Mouse (Mus musculus): ENCODE results near the gene Adap1. TPM values are rescaled to one million over a fixed set of nuclear protein-coding genes. Genes with fewer than 3 reads are reported as not detected.
"Not testable (repeated sequence)": the region's sequence is repeated elsewhere in the genome, so short reads cannot be mapped to it uniquely, and the experiment has no call there.

Gene Adap1
- polyA plus RNA-seq, 1 experiment from 2014 or later = 4.5 TPM

- H3K4me2 ChIP-seq (replicated peaks) = no peak overlapping the region
- H3K27me3 ChIP-seq = peaks cover 19% of the 10 kb centered on the region; the same call in 1 of the 2 replicates
- ATAC-seq (ENCODE audit: low FRiP score, low read depth) = no peak
- no peak overlapping the region for H3K4me3 ChIP-seq
- 52% methylated on average over 1 of the region's 1 CpGs for WGBS
- H3K36me3 ChIP-seq = peaks cover 8% of the 10 kb centered on the region
- H3K9ac ChIP-seq (replicated peaks) = no peak overlapping the region
- no peak overlapping the region for H3K27ac ChIP-seq (replicated peaks)
- H3K4me1 ChIP-seq = peaks cover 26% of the 10 kb centered on the region
- no peaks in the 10 kb centered on the region for H3K9me3 ChIP-seq
These were observed 21.8 kb upstream of the Adap1 start for GRCm38 (mm10) chr5:139347225-139347624.

GRCm38 (mm10) chr5:139345364-139345714 lies 19.9 kb upstream of the Adap1 start:
- Histone ChIP-seq H3K9me3 (no peaks in the 10 kb centered on the region), H3K9ac (replicated peaks) (peak overlapping the region; percentile 28), H3K4me1 (peaks cover 17% of the 10 kb centered on the region), H3K36me3 (peaks cover 23% of the 10 kb centered on the region), H3K27me3 (0 out of 2 replicates have a peak, but pooled peaks cover 9% of the 10 kb centered on the region), H3K4me3 (peak overlapping the region; percentile 85), H3K27ac (replicated peaks) (no peak overlapping the region), H3K4me2 (replicated peaks) (peak overlapping the region; percentile 96)
- WGBS = 13% methylated on average over 5 of the region's 5 CpGs
- ATAC-seq (ENCODE audit: low FRiP score, low read depth) = peak; percentile 41; the same call in 1 of the 2 replicates

GRCm38 (mm10) chr5:139344687-139345363 lies 19.4 kb upstream of the Adap1 start:
- Histone ChIP-seq H3K4me2 (replicated peaks) (peak overlapping the region; percentile 96), H3K9ac (replicated peaks) (peak overlapping the region; percentile 91), H3K4me1 (peaks cover 17% of the 10 kb centered on the region), H3K27ac (replicated peaks) (peak overlapping the region; percentile 80), H3K36me3 (peaks cover 28% of the 10 kb centered on the region), H3K4me3 (peak overlapping the region; percentile 85), H3K27me3 (0 out of 2 replicates have a peak, but pooled peaks cover 9% of the 10 kb centered on the region), H3K9me3 (no peaks in the 10 kb centered on the region)
- under 1% methylated on average over 33 of the region's 33 CpGs for WGBS
- peak; percentile 91 for ATAC-seq (ENCODE audit: low FRiP score, low read depth)

GRCm38 (mm10) chr5:139344021-139344686 lies 18.7 kb upstream of the Adap1 start:
- H3K27ac ChIP-seq (replicated peaks) = peak overlapping the region; percentile 80
- 8% methylated on average over 12 of the region's 12 CpGs for WGBS
- H3K4me1 ChIP-seq = peaks cover 18% of the 10 kb centered on the region
- peak overlapping the region; percentile 85 for H3K4me3 ChIP-seq
- peaks cover 35% of the 10 kb centered on the region for H3K36me3 ChIP-seq
- peak overlapping the region; percentile 91 for H3K9ac ChIP-seq (replicated peaks)
- H3K27me3 ChIP-seq = 0 out of 2 replicates have a peak, but pooled peaks cover 6% of the 10 kb centered on the region
- peak overlapping the region; percentile 96 for H3K4me2 ChIP-seq (replicated peaks)
- peak; percentile 72 for ATAC-seq (ENCODE audit: low FRiP score, low read depth)
- H3K9me3 ChIP-seq = no peaks in the 10 kb centered on the region

- Histone ChIP-seq H3K4me3 (no peak overlapping the region), H3K27ac (replicated peaks) (no peak overlapping the region), H3K36me3 (peaks cover 84% of the 10 kb centered on the region), H3K4me1 (peaks cover 11% of the 10 kb centered on the region), H3K9me3 (no peaks in the 10 kb centered on the region), H3K27me3 (no peaks in the 10 kb centered on the region), H3K9ac (replicated peaks) (0 out of 2 replicates have a peak overlapping the region, but pooled peaks have one; percentile 11), H3K4me2 (replicated peaks) (no peak overlapping the region)
- WGBS = 83% methylated on average over 11 of the region's 11 CpGs
- ATAC-seq (ENCODE audit: low FRiP score, low read depth) = no peak
These were observed 13.5 kb upstream of the Adap1 start for GRCm38 (mm10) chr5:139338891-139339290.

GRCm38 (mm10) chr5:139338403-139338802 lies 13.0 kb upstream of the Adap1 start:
- Histone ChIP-seq H3K4me3 (no peak overlapping the region), H3K4me2 (replicated peaks) (no peak overlapping the region), H3K9ac (replicated peaks) (no peak overlapping the region), H3K4me1 (peaks cover 6% of the 10 kb centered on the region), H3K9me3 (no peaks in the 10 kb centered on the region), H3K36me3 (peaks cover 84% of the 10 kb centered on the region), H3K27me3 (no peaks in the 10 kb centered on the region), H3K27ac (replicated peaks) (no peak overlapping the region)
- no peak for ATAC-seq (ENCODE audit: low FRiP score, low read depth)
- 81% methylated on average over 3 of the region's 3 CpGs for WGBS

GRCm38 (mm10) chr5:139337826-139338370 lies 12.5 kb upstream of the Adap1 start:
- Histone ChIP-seq H3K4me3 (no peak overlapping the region), H3K4me1 (peaks cover 4% of the 10 kb centered on the region; the same call in 1 of the 2 replicates), H3K9ac (replicated peaks) (no peak overlapping the region), H3K27me3 (no peaks in the 10 kb centered on the region), H3K4me2 (replicated peaks) (no peak overlapping the region), H3K9me3 (no peaks in the 10 kb centered on the region), H3K36me3 (peaks cover 83% of the 10 kb centered on the region), H3K27ac (replicated peaks) (no peak overlapping the region)
- no peak for ATAC-seq (ENCODE audit: low FRiP score, low read depth)
- WGBS = 82% methylated on average over 13 of the region's 13 CpGs

- Histone ChIP-seq H3K9ac (replicated peaks) (no peak overlapping the region), H3K36me3 (peaks cover 64% of the 10 kb centered on the region), H3K9me3 (no peaks in the 10 kb centered on the region), H3K4me2 (replicated peaks) (no peak overlapping the region), H3K27ac (replicated peaks) (no peak overlapping the region), H3K4me1 (peaks cover 4% of the 10 kb centered on the region; the same call in 1 of the 2 replicates), H3K4me3 (no peak overlapping the region), H3K27me3 (no peaks in the 10 kb centered on the region)
- WGBS = 96% methylated on average over 4 of the region's 4 CpGs
- ATAC-seq (ENCODE audit: low FRiP score, low read depth) = no peak
These were observed 10.2 kb upstream of the Adap1 start for GRCm38 (mm10) chr5:139335634-139336033.

- not testable (repeated sequence) for H3K27me3 ChIP-seq; ATAC-seq (ENCODE audit: low FRiP score, low read depth); H3K4me3 ChIP-seq; H3K4me1 ChIP-seq; H3K4me2 ChIP-seq (replicated peaks); H3K9ac ChIP-seq (replicated peaks); H3K27ac ChIP-seq (replicated peaks); H3K9me3 ChIP-seq
- H3K36me3 ChIP-seq = peaks cover 52% of the 10 kb centered on the region
- 83% methylated on average over 10 of the region's 10 CpGs for WGBS
These were observed 9.0 kb upstream of the Adap1 start for GRCm38 (mm10) chr5:139334394-139334793.

GRCm38 (mm10) chr5:139333301-139334013 lies 8.0 kb upstream of the Adap1 start:
- Histone ChIP-seq H3K27ac (replicated peaks) (no peak overlapping the region), H3K9me3 (no peaks in the 10 kb centered on the region), H3K27me3 (no peaks in the 10 kb centered on the region), H3K4me1 (no peaks in the 10 kb centered on the region), H3K36me3 (peaks cover 43% of the 10 kb centered on the region), H3K4me3 (no peak overlapping the region), H3K4me2 (replicated peaks) (no peak overlapping the region), H3K9ac (replicated peaks) (no peak overlapping the region)
- WGBS = 85% methylated on average over 16 of the region's 16 CpGs
- no peak for ATAC-seq (ENCODE audit: low FRiP score, low read depth)

GRCm38 (mm10) chr5:139332590-139333272 lies 7.3 kb upstream of the Adap1 start:
- peaks cover 35% of the 10 kb centered on the region for H3K36me3 ChIP-seq
- WGBS = 85% methylated on average over 8 of the region's 8 CpGs
- no peaks in the 10 kb centered on the region for H3K4me1 ChIP-seq
- H3K9me3 ChIP-seq = no peaks in the 10 kb centered on the region
- H3K27ac ChIP-seq (replicated peaks) = no peak overlapping the region
- no peak overlapping the region for H3K4me2 ChIP-seq (replicated peaks)
- no peak overlapping the region for H3K9ac ChIP-seq (replicated peaks)
- no peak overlapping the region for H3K4me3 ChIP-seq
- H3K27me3 ChIP-seq = peaks cover under 1% of the 10 kb centered on the region; the same call in 1 of the 2 replicates
- ATAC-seq (ENCODE audit: low FRiP score, low read depth) = no peak

All from midbrain, embryonic 12.5 days (tissue).